Mouse (Mus musculus) bone marrow macrophage, adult 2 months (primary cell): Measurements from ENCODE around the gene Src.

Source experiments
- CTCF ChIP-seq: IDR thresholded peaks from 2 replicates; pipeline ENCODE4 v1.5.1; 2012; ENCODE audit warnings: low read depth, mild to moderate bottlenecking, low read length, moderate library complexity
- POLR2A ChIP-seq: IDR thresholded peaks from 2 replicates; pipeline ENCODE4 v1.6.1; 2012; ENCODE audit warnings: mild to moderate bottlenecking, low read depth, low read length, borderline replicate concordance

DNA sequence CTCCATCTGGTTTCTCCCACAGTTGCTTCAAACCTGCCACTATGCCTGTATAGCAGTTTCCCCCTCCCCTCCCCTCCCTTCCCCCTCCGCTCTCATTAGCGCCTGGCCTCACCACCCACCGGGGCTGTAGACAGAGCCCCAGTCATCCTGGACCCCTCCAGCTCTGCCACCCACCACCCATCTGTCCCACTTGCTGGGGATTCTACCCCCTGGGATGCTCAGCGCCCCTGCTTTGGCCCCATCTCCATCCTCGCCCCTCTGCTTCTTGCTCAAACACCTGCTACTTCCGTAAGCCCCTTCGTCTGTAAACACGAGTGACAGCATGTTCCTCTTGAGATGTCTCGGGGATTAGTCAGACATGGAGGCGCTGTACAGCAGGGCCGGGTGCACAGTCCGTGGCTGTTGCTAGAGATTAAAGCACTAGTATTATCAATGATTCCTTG lies 69.5 kb downstream of the Src start:
- no peak for TF ChIP-seq CTCF
- TF ChIP-seq POLR2A, result no peak
